Mouse (Mus musculus) testis, adult 2 months (tissue): ENCODE results near the gene Egr2.

Experiments
- CTCF ChIP-seq: fragments of 200-500 bp; IDR thresholded peaks from 2 replicates; pipeline ENCODE4 v1.5.1; 2012; ENCODE audit warnings: low read depth, mild to moderate bottlenecking, inconsistent platforms, low read length, moderate library complexity; ENCODE audit not compliant: control insufficient read depth, insufficient read depth, insufficient replicate concordance
- POLR2A ChIP-seq: fragments of 200-500 bp; IDR thresholded peaks from 2 replicates; pipeline ENCODE4 v1.6.1; 2012; ENCODE audit warnings: low read depth, mild to moderate bottlenecking, inconsistent platforms, low read length, moderate library complexity; ENCODE audit not compliant: control insufficient read depth

DNA sequence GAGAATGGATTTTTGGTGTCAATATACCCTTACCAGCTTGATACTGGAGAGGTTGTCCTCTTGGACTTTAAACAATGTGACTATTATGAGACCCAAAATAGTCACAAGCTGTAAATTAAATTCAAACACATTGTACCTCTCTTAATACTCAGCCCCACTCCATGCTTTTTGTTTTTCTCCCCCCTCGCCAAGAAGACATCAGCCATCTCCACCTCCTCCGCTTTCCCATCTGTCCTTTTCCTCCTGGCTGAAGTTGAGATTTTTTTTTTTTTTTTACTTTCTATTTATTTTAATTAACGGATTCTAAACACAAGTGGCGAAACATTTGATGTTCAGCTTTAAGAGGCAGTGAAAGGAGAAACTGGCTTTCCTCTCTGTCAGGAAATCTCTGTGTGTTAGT, 22.8 kb downstream of the Egr2 start:
- TF ChIP-seq CTCF (no peak), POLR2A (no peak)
